Mouse (Mus musculus) kidney, embryonic 16.5 days (tissue): ENCODE data around the gene Hip1. TPM values are rescaled to one million over a fixed set of nuclear protein-coding genes. Genes with fewer than 3 reads are reported as not detected.
"Not testable (repeated sequence)": the region's sequence is repeated elsewhere in the genome, so short reads cannot be mapped to it uniquely, and the experiment has no call there.

Experiments
- ATAC-seq: fragments of 200-750 bp; cut with Nextera tagmentation; 2 replicates; pipeline ENCODE4 v1.8.0; 2017; ENCODE audit warnings: moderate TSS enrichment; ENCODE audit not compliant: low FRiP score, low TSS enrichment
- H3K27ac ChIP-seq: fragments of 300-500 bp; sonication (generic); 2 replicates; pipeline ENCODE4 v1.5.1; 2014; ENCODE audit warnings: low read length
- H3K27me3 ChIP-seq: fragments of 300-500 bp; sonication (generic); 2 replicates; pipeline ENCODE4 v1.6.1; 2014; ENCODE audit warnings: low read length, control low read depth, mixed read lengths; ENCODE audit not compliant: insufficient read depth
- H3K36me3 ChIP-seq: fragments of 300-500 bp; sonication (generic); 2 replicates; pipeline ENCODE4 v1.6.1; 2014; ENCODE audit warnings: low read length, control low read depth, mixed read lengths; ENCODE audit not compliant: insufficient read depth
- H3K4me1 ChIP-seq: fragments of 300-500 bp; sonication (generic); 2 replicates; pipeline ENCODE4 v1.6.1; 2014; ENCODE audit warnings: low read length, control low read depth, mixed read lengths; ENCODE audit not compliant: insufficient read depth
- H3K4me2 ChIP-seq: fragments of 300-500 bp; sonication (generic); replicated peaks from 2 replicates; pipeline ENCODE4 v1.6.1; 2014; ENCODE audit warnings: low read depth, low read length
- H3K4me3 ChIP-seq: fragments of 300-500 bp; sonication (generic); 2 replicates; pipeline ENCODE4 v1.5.1; 2014; ENCODE audit warnings: mild to moderate bottlenecking, low read length
- H3K9ac ChIP-seq: fragments of 300-500 bp; sonication (generic); replicated peaks from 2 replicates; pipeline ENCODE4 v1.6.1; 2014; ENCODE audit warnings: low read length
- H3K9me3 ChIP-seq: fragments of 300-500 bp; sonication (generic); 2 replicates; pipeline ENCODE4 v1.6.1; 2016; ENCODE audit warnings: low read length, control low read depth
- WGBS: fragments of 180-500 bp; shearing (Covaris S2); extraction: QIAGEN DNeasy Blood & Tissue Kit; methylation state at CpG from one replicate; pipeline ENCODE4 v1.1.7; 2014; 5-methylcytosine and 5-hydroxymethylcytosine counted together
- polyA plus RNA-seq: library from polyadenylated mRNA; unstranded; fragments of >200 nt; fragmentation: Nextera tagmentation; extraction: Ambion mirVana; gene quantifications from 2 replicates; pipeline ENCODE4 v1.2.1, GENCODE M21; 2015

Hip1 gene
- polyA plus RNA-seq, 1 experiment from 2014 or later: 37.1 TPM

DNA sequence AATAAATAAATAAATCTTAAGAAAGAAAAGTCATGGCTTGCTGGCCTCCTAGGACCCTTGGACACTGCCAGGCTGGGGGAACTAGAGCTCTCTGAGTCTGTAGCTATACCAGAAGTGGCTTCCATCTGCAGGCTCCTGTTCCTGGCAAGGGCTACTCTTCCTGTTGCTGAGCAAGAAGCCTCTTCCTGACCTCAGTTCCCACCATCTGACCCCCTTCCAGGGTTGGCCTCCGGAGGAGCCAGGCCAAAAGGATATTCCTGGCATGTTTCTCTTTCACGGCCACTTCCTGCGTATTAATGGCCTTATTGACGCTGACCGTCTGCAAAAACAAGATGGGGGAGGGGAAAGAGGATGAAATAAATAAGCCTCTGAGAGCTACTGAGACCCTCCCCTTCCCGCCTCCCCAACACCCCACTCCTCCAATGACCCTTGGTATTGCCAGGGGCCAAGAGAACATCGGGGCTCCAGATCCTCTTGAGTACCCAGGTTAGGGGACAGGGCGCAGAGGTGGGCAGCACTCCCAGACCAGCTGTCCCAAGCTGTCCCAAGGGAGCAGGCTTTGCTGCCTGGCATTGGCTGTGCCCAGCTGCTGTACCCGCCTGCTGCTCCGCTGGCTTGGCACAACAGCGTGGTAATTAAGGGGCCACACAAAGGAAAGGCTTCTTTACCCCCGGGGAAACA, 84.6 kb downstream of the Hip1 start:
- Histone ChIP-seq H3K27ac (peak overlapping the region; percentile 76), H3K9ac (no peak overlapping the region), H3K9me3 (no peaks in the 10 kb centered on the region), H3K4me2 (no peak overlapping the region), H3K4me3 (no peak overlapping the region), H3K36me3 (peaks cover 33% of the 10 kb centered on the region), H3K27me3 (no peaks in the 10 kb centered on the region), H3K4me1 (peaks cover 10% of the 10 kb centered on the region; the same call in 1 of the 2 replicates)
- peak; percentile 64 for ATAC-seq
- WGBS: 62% methylated on average over 12 of the region's 12 CpGs

DNA sequence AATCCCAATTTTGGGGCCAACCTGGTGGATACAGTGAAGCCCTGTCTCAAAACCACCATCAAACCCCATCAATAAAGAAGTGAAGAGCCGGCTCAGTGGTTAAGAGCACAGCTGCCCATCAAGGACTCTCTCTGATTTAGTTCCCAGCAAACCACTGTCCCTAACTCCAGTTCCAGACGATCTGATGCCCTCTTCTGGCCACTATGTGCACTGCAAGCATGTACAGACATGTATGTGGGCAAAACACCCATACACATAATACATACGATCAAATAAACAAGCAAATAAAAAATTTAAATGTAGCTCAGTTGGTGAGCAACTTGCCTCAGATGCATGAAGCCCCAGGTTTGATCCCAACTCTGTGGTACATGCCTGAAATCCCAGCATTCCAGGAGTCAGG, 85.4 kb downstream of the Hip1 start:
- ATAC-seq: no peak
- Histone ChIP-seq H3K27ac (no peak overlapping the region), H3K9ac (no peak overlapping the region), H3K27me3 (no peaks in the 10 kb centered on the region), H3K4me1 (peaks cover 10% of the 10 kb centered on the region; the same call in 1 of the 2 replicates), H3K36me3 (peaks cover 37% of the 10 kb centered on the region), H3K4me3 (no peak overlapping the region), H3K4me2 (no peak overlapping the region), H3K9me3 (peaks cover under 1% of the 10 kb centered on the region; the same call in 1 of the 2 replicates)
- 77% methylated on average over 3 of the region's 3 CpGs for WGBS

DNA sequence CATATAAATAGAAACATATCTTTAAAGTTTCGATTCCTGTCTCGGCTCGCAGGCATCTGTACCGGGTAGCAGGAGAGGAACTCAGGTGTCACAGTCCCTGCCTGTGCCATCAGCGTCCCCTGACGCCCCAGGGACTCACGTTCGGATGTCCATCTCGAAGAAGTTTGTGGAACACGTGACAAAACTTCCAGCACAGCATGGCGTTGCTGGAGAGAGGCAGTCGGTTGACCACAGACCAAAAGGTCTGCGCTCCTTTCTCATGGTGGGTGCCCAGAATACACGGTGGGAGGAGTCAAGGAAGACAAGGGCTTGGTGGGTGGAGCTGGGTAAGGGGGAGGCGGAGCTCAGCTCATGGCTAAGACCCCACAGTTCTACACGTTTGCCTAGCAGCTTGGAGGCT, 87.0 kb downstream of the Hip1 start:
- WGBS: 90% methylated on average over 16 of the region's 16 CpGs
- ATAC-seq: no peak
- Histone ChIP-seq H3K27me3 (no peaks in the 10 kb centered on the region), H3K27ac (no peak overlapping the region), H3K36me3 (peaks cover 50% of the 10 kb centered on the region), H3K4me1 (peaks cover 10% of the 10 kb centered on the region; the same call in 1 of the 2 replicates), H3K4me2 (no peak overlapping the region), H3K4me3 (no peak overlapping the region), H3K9ac (no peak overlapping the region), H3K9me3 (peaks cover 5% of the 10 kb centered on the region)

DNA sequence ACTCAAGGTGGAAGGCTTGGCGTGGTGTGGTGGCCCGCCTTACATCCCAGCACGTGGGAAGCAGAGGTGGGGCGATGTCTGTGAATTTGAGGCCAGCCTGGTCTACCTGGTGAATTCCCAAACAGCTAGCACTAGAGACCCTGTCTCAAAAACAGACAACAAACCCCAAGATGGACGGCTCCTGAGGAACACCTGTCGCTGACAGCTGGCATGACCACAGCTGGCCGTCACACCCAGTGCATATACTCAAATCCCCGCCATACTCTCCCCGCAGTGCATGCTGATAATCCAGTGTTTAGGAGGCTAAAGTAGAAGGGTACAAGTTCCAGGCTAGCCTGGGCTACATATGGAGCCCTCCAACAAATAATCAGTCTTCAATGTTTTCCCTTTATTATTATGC, 88.4 kb downstream of the Hip1 start:
- 93% methylated on average over 9 of the region's 9 CpGs for WGBS
- H3K27me3 ChIP-seq: no peaks in the 10 kb centered on the region
- no peak for ATAC-seq
- H3K27ac ChIP-seq: no peak overlapping the region
- peaks cover 5% of the 10 kb centered on the region for H3K9me3 ChIP-seq
- peaks cover 53% of the 10 kb centered on the region for H3K36me3 ChIP-seq
- no peak overlapping the region for H3K9ac ChIP-seq
- peaks cover 10% of the 10 kb centered on the region; the same call in 1 of the 2 replicates for H3K4me1 ChIP-seq
- H3K4me2 ChIP-seq: no peak overlapping the region
- H3K4me3 ChIP-seq: no peak overlapping the region

DNA sequence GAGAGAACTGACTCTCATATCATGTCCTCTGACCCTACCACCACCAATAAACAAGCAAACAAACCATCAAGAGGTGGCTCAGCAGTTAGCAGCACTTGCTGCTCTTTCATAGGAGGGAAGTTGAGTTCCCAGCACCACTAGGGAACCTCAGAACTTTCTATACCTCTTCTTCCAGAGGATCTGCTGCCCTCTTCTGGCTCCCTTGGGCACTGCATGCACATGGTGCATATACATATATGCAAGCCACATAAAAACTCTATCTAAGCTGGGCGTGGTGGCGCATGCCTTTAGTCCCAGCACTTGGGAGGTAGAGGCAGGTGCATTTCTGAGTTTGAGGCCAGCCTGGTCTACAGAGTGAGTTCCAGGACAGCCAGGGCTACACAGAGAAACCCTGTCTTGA, 90.7 kb downstream of the Hip1 start:
- Histone ChIP-seq H3K27ac (no peak overlapping the region), H3K9me3 (peaks cover 5% of the 10 kb centered on the region), H3K4me3 (no peak overlapping the region), H3K4me1 (no peaks in the 10 kb centered on the region), H3K4me2 (no peak overlapping the region), H3K36me3 (peaks cover 67% of the 10 kb centered on the region), H3K27me3 (no peaks in the 10 kb centered on the region), H3K9ac (no peak overlapping the region)
- no peak for ATAC-seq
- 97% methylated on average over 2 of the region's 2 CpGs for WGBS

DNA sequence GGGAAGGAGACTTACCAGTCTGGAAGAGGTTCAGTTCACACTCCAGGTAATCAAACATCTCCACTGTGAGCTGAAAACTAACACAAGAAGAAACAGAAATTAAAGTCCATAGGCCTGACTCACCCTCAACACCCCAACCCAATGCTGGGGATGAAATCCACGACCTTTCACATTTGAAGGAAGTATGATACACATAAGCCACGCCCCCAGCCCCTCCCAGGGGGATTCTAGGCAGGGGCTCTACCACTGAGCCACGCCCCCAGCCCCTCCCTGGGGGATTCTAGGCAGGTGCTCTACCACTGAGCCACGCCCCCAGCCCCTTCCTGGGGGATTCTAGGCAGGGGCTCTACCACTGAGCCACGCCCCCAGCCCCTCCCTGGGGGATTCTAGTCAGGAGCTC, 93.4 kb downstream of the Hip1 start:
- H3K36me3 ChIP-seq: peaks cover 69% of the 10 kb centered on the region
- not testable (repeated sequence) for H3K4me2 ChIP-seq, H3K27me3 ChIP-seq, H3K27ac ChIP-seq, H3K4me3 ChIP-seq, H3K9me3 ChIP-seq, H3K4me1 ChIP-seq, ATAC-seq, H3K9ac ChIP-seq
- 86% methylated on average over 5 of the region's 5 CpGs for WGBS

DNA sequence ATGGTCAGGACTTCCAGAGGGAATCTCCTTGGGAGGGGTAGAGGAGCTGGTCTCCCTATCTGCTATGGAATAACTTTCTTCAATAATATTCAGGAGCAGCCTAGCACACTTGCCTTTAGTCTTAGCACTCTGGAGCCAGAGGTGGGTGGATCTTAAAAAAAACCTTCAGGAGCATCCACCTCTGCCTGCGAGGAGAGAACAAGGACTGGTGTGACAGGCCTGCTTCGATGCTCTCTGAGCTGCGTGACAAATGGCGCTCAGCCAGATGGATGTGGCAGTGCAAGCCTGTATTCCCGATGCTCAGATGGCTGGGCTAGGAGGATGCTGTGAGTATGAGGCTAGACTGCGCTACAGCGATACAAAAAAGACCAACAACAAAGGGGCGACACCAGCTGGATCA, 93.8 kb downstream of the Hip1 start:
- no peaks in the 10 kb centered on the region for H3K27me3 ChIP-seq
- WGBS: 90% methylated on average over 8 of the region's 8 CpGs
- H3K27ac ChIP-seq: no peak overlapping the region
- no peak for ATAC-seq
- H3K4me1 ChIP-seq: no peaks in the 10 kb centered on the region
- H3K9me3 ChIP-seq: peaks cover 5% of the 10 kb centered on the region
- no peak overlapping the region for H3K4me2 ChIP-seq
- no peak overlapping the region for H3K4me3 ChIP-seq
- H3K36me3 ChIP-seq: peaks cover 68% of the 10 kb centered on the region
- no peak overlapping the region for H3K9ac ChIP-seq

DNA sequence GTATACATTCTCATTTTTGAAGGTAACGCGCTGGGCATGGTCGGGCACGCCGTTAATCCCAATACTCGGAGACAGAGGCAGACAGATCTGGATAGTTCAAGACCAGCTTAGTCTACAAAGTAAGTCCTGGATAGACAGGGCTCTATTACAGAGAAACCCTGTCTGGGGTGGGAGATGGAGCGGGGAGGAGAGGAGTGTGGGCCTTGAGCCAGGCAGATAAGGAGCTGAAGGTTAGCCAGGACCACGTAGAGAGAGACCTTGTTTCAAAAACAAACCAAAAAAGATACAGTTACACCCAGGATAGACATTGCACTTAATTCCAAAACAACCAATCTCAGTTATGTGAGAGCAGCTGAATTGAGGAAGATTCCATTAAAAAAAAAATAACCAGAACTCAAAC, 99.2 kb downstream of the Hip1 start:
- no peaks in the 10 kb centered on the region for H3K27me3 ChIP-seq
- no peak for ATAC-seq
- 88% methylated on average over 8 of the region's 8 CpGs for WGBS
- H3K27ac ChIP-seq: no peak overlapping the region
- H3K4me1 ChIP-seq: 0 out of 2 replicates have a peak, but pooled peaks cover 8% of the 10 kb centered on the region
- H3K4me3 ChIP-seq: no peak overlapping the region
- no peaks in the 10 kb centered on the region for H3K9me3 ChIP-seq
- H3K36me3 ChIP-seq: peaks cover 49% of the 10 kb centered on the region
- H3K4me2 ChIP-seq: no peak overlapping the region
- H3K9ac ChIP-seq: no peak overlapping the region

DNA sequence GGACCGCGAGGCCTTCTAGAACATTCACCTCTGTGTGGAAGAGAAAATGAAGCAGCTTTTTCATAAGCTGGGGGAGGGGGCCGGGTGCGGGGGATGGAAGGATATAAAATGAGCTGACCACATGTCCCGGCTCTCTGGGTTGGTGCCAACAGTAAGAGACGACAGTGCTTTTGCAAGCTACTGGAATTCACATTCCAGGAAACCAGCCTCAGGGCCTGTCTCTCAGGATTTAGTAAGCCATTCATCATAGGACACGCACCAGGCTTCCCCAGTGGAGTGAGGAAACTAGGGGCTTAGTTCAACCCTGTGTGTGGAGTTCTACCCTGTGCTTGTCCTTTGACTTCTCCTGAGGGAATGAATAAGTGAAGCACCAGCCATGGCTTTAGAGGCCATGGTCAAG, 102.5 kb downstream of the Hip1 start:
- H3K4me1 ChIP-seq: 0 out of 2 replicates have a peak, but pooled peaks cover 8% of the 10 kb centered on the region
- peak; percentile 90 for ATAC-seq
- H3K4me3 ChIP-seq: no peak overlapping the region
- 43% methylated on average over 7 of the region's 7 CpGs for WGBS
- H3K9me3 ChIP-seq: no peaks in the 10 kb centered on the region
- 0 out of 2 replicates have a peak overlapping the region, but pooled peaks have one; percentile 8 for H3K4me2 ChIP-seq
- H3K36me3 ChIP-seq: peaks cover 40% of the 10 kb centered on the region
- no peaks in the 10 kb centered on the region for H3K27me3 ChIP-seq
- no peak overlapping the region for H3K9ac ChIP-seq
- peak overlapping the region; percentile 75 for H3K27ac ChIP-seq

DNA sequence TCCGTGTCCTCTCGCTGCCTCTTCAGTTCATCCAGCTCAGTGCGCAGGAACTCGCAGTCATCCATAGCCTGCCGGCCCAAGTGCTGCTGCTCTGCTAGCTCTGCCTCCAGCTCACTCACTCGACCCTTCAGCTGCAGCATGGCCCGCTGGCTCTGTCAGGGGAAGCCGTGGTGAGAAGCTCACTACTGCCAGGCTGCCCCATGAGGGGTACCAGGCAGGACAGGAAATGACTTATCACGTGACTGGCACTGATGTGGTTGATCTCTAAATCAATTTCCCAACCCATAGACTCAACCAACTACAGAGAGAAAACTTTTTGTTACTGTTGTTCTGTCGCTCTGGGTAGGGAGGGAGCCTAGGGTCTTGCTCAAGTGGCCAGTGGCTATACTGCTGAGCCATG, 109.9 kb downstream of the Hip1 start:
- Histone ChIP-seq H3K4me2 (no peak overlapping the region), H3K4me3 (no peak overlapping the region), H3K27me3 (no peaks in the 10 kb centered on the region), H3K9ac (no peak overlapping the region), H3K36me3 (peaks cover 63% of the 10 kb centered on the region), H3K9me3 (peaks cover 4% of the 10 kb centered on the region; the same call in 1 of the 2 replicates), H3K4me1 (no peaks in the 10 kb centered on the region), H3K27ac (no peak overlapping the region)
- WGBS: 96% methylated on average over 10 of the region's 10 CpGs
- no peak for ATAC-seq
